Mouse (Mus musculus) gastrocnemius, postnatal 25 days (tissue): ENCODE data around the gene Tmem254b. TPM values are rescaled to one million over a fixed set of nuclear protein-coding genes. Genes with fewer than 3 reads are reported as not detected.
"Not testable (repeated sequence)": the region's sequence is repeated elsewhere in the genome, so short reads cannot be mapped to it uniquely, and the experiment has no call there.

Experiments used
- DNase-seq: peaks from one replicate; pipeline ENCODE4 v3.0.0; 2022
- long read RNA-seq, 2 experiments: library from polyadenylated mRNA; stranded (forward); transcript quantifications; one replicate each; pipeline ENCODE4 v2.0.0; 2021
- total RNA-seq, 2 experiments: library from RNA; stranded (reverse); gene quantifications; 1 replicate in 1 of 2; 2 replicates in 1 of 2; pipeline ENCODE4 v1.2.3; 2021

Tmem254b gene
- 1 to 10 TPM in 1 of 2 experiments, under 1 TPM in 1; 0.84 to 1.3 TPM for total RNA-seq
- long read RNA-seq, experiment 1, partial matches to known transcripts: 0 of 1 reads
- long read RNA-seq, experiment 1, other reads (novel, unspliced or antisense): 0 of 1 reads
- long read RNA-seq, experiment 2, partial matches to known transcripts: 0 of 4 reads
- long read RNA-seq, experiment 2, other reads (novel, unspliced or antisense): 0 of 4 reads

- not testable (repeated sequence) for DNase-seq
Observed at GRCm38 (mm10) chr14:26206926-26207247, at the start of gene Tmem254b. Gene Tmem254b, minus strand, starts transcription at chr14:26207041.

- DNase-seq: not testable (repeated sequence)
Observed at GRCm38 (mm10) chr14:26237183-26237582, 30.3 kb upstream of the Tmem254b start.

GRCm38 (mm10) chr14:26216233-26217000 is 9.6 kb upstream of the Tmem254b start:
- not testable (repeated sequence) for DNase-seq

GRCm38 (mm10) chr14:26206197-26206925 is 480 bp downstream of the Tmem254b start:
- not testable (repeated sequence) for DNase-seq

GRCm38 (mm10) chr14:26197851-26198250 is 9.0 kb downstream of the Tmem254b start:
- not testable (repeated sequence) for DNase-seq

- not testable (repeated sequence) for DNase-seq
Observed at GRCm38 (mm10) chr14:26188361-26188760, 18.5 kb downstream of the Tmem254b start.

GRCm38 (mm10) chr14:26186638-26187037 is 20.2 kb downstream of the Tmem254b start:
- DNase-seq: not testable (repeated sequence)

- not testable (repeated sequence) for DNase-seq
Observed at GRCm38 (mm10) chr14:26182380-26182779, 24.5 kb downstream of the Tmem254b start, which contains the start of gene Plac9b. Gene Plac9b, minus strand, starts transcription at chr14:26182480.

GRCm38 (mm10) chr14:26181660-26182059 is 25.2 kb downstream of the Tmem254b start:
- DNase-seq: not testable (repeated sequence)

GRCm38 (mm10) chr14:26175028-26175427 is 31.8 kb downstream of the Tmem254b start:
- DNase-seq: not testable (repeated sequence)

GRCm38 (mm10) chr14:26173955-26174354 is 32.9 kb downstream of the Tmem254b start:
- DNase-seq: not testable (repeated sequence)

- DNase-seq: not testable (repeated sequence)
Observed at GRCm38 (mm10) chr14:26165266-26165665, 41.6 kb downstream of the Tmem254b start.

GRCm38 (mm10) chr14:26162423-26162822 is 44.4 kb downstream of the Tmem254b start:
- not testable (repeated sequence) for DNase-seq

- not testable (repeated sequence) for DNase-seq
Observed at GRCm38 (mm10) chr14:26161156-26161555, 45.7 kb downstream of the Tmem254b start.

GRCm38 (mm10) chr14:26156032-26156431 is 50.8 kb downstream of the Tmem254b start:
- not testable (repeated sequence) for DNase-seq

Other genes starting within 250 kb of the Tmem254b start
- gene Duxbl1, start 228.5 kb downstream of the Tmem254b start, total RNA-seq: under 1 TPM; 0.38 to 0.46 TPM
- gene Gm9780, start 164.3 kb downstream of the Tmem254b start, total RNA-seq: 10 to 100 TPM in 1 of 2 experiments, 1 to 10 TPM in 1; 7.9 to 12.5 TPM
- gene Tmem254c, start 139.7 kb downstream of the Tmem254b start, total RNA-seq: 1 to 10 TPM; 5.5 to 7.2 TPM
- not detected for gene Cphx2, start 125.5 kb downstream of the Tmem254b start, total RNA-seq
- gene Cphx3, start 124.7 kb downstream of the Tmem254b start, total RNA-seq: not detected
- not detected for gene Duxbl2, start 88.7 kb downstream of the Tmem254b start, total RNA-seq
- gene Plac9b, start 24.6 kb downstream of the Tmem254b start, total RNA-seq: 10 to 100 TPM; 26.0 to 59.2 TPM
- not detected for gene Duxbl3, start 50.9 kb upstream of the Tmem254b start, total RNA-seq